Mouse (Mus musculus) spleen, adult 18-20 months (tissue): Measurements from ENCODE around the gene Mettl9.

Experiments
- DNase-seq, 2 experiments: peaks; one replicate each; pipeline ENCODE4 v3.0.0; 2022; ENCODE audit warnings: mixed read lengths in 2 of 2

Mettl9 gene

GRCm38 (mm10) chr7:121045671-121046453 lies 11.6 kb downstream of the Mettl9 start:
- no peak for DNase-seq

GRCm38 (mm10) chr7:121047624-121048023 lies 13.4 kb downstream of the Mettl9 start:
- no peak for DNase-seq

- DNase-seq = no peak
Measured at GRCm38 (mm10) chr7:121053071-121053470, 18.8 kb downstream of the Mettl9 start.

GRCm38 (mm10) chr7:121059477-121060218 lies 25.4 kb downstream of the Mettl9 start:
- DNase-seq = no peak

- no peak for DNase-seq
Measured at GRCm38 (mm10) chr7:121064309-121064708, 30.1 kb downstream of the Mettl9 start.

GRCm38 (mm10) chr7:121071276-121071675 lies 37.0 kb downstream of the Mettl9 start:
- no peak for DNase-seq

- DNase-seq = no peak
Measured at GRCm38 (mm10) chr7:121072506-121072905, 38.3 kb downstream of the Mettl9 start.

- DNase-seq = no peak
Measured at GRCm38 (mm10) chr7:121074281-121074680, 40.0 kb downstream of the Mettl9 start, which contains the start of gene Igsf6. TSS of gene Igsf6 (minus strand) at chr7:121074572.

- no peak for DNase-seq
Measured at GRCm38 (mm10) chr7:121074801-121075400, 40.7 kb downstream of the Mettl9 start.

- DNase-seq = no peak
Measured at GRCm38 (mm10) chr7:121075416-121075815, 41.2 kb downstream of the Mettl9 start.

- DNase-seq = no peak
Measured at GRCm38 (mm10) chr7:121077311-121077710, 43.1 kb downstream of the Mettl9 start.

GRCm38 (mm10) chr7:121077829-121078228 lies 43.6 kb downstream of the Mettl9 start:
- DNase-seq = peak in 1 of 2 experiments; percentile 37

GRCm38 (mm10) chr7:121081350-121081749 lies 47.1 kb downstream of the Mettl9 start, which contains the start of gene Otoa:
TSS of gene Otoa (plus strand) at chr7:121081650.
- no peak for DNase-seq

- DNase-seq = no peak
Measured at GRCm38 (mm10) chr7:121081816-121082215, 47.6 kb downstream of the Mettl9 start.

- DNase-seq = no peak
Measured at GRCm38 (mm10) chr7:121082949-121083513, 48.8 kb downstream of the Mettl9 start.

GRCm38 (mm10) chr7:121084840-121085453 lies 50.7 kb downstream of the Mettl9 start:
- DNase-seq = no peak

- DNase-seq = no peak
Measured at GRCm38 (mm10) chr7:121085500-121085899, 51.3 kb downstream of the Mettl9 start.

- no peak for DNase-seq
Measured at GRCm38 (mm10) chr7:121088745-121089144, 54.5 kb downstream of the Mettl9 start.

- no peak for DNase-seq
Measured at GRCm38 (mm10) chr7:121090748-121091147, 56.5 kb downstream of the Mettl9 start.

- no peak for DNase-seq
Measured at GRCm38 (mm10) chr7:121093026-121093425, 58.8 kb downstream of the Mettl9 start.

GRCm38 (mm10) chr7:121098614-121099389 lies 64.6 kb downstream of the Mettl9 start:
- no peak for DNase-seq

- no peak for DNase-seq
Measured at GRCm38 (mm10) chr7:121107851-121108250, 73.6 kb downstream of the Mettl9 start.
